Mouse (Mus musculus): ENCODE data around the gene Bank1. TPM values are rescaled to one million over a fixed set of nuclear protein-coding genes. Genes with fewer than 3 reads are reported as not detected.

Bank1 gene
- polyA plus RNA-seq (2012; rRNA removed), result 1.7 and 2.3 TPM in 2 replicates

DNA sequence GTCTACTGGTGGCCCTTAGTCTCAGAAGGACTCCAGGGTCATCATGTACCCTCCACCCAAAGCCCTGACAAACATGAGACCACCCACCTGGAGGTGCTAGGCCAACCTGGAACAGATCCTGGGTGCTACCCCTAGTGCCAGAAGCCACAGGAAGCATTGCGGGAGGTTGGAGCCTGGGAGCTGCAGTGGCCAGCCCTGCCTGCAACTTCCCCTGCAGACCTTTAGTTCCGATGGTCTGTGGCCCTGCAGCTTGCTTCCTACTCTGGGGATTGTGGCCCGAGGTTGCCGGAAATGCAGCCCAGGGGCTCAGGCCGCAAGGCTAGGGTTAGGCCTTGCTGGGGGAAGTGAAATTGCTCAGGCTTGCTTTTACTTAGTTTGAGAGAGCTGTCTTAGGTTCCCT is at the start of gene Bank1:
Bank1 (minus strand) TSS at position 284 of the 400 bp plus-strand sequence.

Data from liver, embryonic 18 days (tissue).